Mouse (Mus musculus) gastrocnemius, postnatal 10 days (tissue): ENCODE measurements at regions not wholly inside any gene's neighbourhood (a gene's known extent, or its start where the extent isn't known, plus 50 kb on each side); places are given as distances from the start of the nearest gene placed in this dataset.

Experiments used
- DNase-seq: peaks from one replicate; pipeline ENCODE4 v3.0.0; 2021; ENCODE audit warnings: mixed read lengths

DNA sequence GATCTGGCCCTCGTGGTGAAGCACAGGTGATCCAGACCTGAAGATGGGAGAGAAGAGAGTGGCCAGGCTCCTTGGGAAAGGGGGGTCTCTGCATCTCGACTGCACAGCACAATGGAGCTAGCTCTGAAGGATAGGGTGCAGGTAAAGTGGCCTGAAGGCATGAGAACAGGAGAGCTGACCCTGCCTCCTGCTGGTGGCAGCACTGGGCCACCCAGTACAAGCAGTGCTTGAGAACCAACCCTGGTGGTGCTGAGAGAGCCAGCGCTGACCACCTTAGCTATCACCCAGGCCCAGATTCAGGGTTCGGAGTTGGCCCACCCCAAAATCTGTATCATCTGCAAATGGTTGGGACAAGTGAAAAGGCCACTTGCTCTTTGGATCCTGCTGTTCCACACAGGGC is 66.2 kb downstream of the A730009L09Rik start:
- DNase-seq = no peak

GRCm38 (mm10) chr16:84583323-84583722 is 68.4 kb downstream of the A730009L09Rik start:
- DNase-seq = no peak

- no peak for DNase-seq
Measured at GRCm38 (mm10) chr16:84583773-84584229, 68.9 kb downstream of the A730009L09Rik start.

- DNase-seq = no peak
Measured at GRCm38 (mm10) chr16:84584724-84585399, 69.9 kb downstream of the A730009L09Rik start.

GRCm38 (mm10) chr16:84592978-84593377 is 78.1 kb downstream of the A730009L09Rik start:
- DNase-seq = no peak

- no peak for DNase-seq
Measured at GRCm38 (mm10) chr16:84602969-84603368, 88.0 kb downstream of the A730009L09Rik start.

GRCm38 (mm10) chr16:84603465-84604205 is 88.7 kb downstream of the A730009L09Rik start:
- no peak for DNase-seq

DNA sequence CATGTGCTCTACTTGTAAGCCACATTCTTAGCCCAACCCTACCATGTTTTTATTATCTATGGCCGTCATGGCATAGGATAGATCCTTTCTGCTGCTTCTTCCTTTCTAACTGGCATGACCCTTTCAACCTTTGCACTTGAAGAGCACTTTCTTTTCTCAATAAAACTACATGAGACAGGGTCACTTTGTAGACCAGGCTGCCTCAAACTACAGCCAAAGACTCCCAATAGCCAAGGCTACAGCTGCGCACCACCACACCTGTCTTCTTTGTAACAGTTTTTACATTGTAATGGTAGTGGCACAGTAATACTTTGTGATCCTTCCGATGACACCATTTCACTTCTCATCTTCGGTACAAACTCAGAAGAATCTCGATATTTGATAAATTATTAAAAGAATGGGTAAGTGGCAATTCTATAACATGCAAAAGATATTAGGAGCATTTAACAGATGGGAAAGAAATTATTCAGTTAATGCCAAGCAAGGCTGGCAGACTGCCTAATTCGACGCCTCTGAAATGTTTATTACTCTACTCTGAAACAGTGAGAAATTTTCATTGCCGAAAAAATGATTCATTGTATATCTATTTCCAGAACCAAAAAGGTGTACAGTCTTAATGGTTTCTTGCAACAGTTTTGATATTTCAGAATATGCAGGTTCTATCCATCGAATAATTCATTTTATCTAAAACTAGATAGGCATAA is 89.5 kb downstream of the A730009L09Rik start:
- DNase-seq = no peak

- no peak for DNase-seq
Measured at GRCm38 (mm10) chr16:84606010-84606803, 91.3 kb downstream of the A730009L09Rik start.

- no peak for DNase-seq
Measured at GRCm38 (mm10) chr16:84606804-84607095, 91.8 kb downstream of the A730009L09Rik start.

- DNase-seq = no peak
Measured at GRCm38 (mm10) chr16:84607503-84607902, 92.6 kb downstream of the A730009L09Rik start.

- no peak for DNase-seq
Measured at GRCm38 (mm10) chr16:84615683-84616082, 100.8 kb downstream of the A730009L09Rik start.

GRCm38 (mm10) chr16:84616132-84616531 is 101.2 kb downstream of the A730009L09Rik start:
- no peak for DNase-seq

DNA sequence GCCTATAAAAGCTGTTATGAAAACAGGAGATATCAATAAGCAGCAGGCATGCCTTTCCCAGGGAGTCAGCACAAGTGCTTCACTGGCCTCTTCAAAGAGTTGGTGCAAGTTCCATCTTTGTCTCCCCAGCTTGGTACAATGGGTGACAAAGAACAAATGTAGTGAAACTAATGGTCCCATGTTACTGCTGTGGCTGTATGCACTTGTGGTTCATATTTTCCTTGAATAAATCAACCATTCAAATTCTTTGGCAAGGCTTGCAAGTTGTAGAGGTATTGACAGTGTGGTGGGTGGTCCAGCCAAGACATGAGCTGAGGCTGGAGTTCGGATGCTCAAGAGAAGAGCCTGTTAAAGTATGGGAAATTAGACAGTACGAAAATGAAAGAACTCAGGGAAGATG is 103.5 kb downstream of the A730009L09Rik start:
- DNase-seq = no peak

DNA sequence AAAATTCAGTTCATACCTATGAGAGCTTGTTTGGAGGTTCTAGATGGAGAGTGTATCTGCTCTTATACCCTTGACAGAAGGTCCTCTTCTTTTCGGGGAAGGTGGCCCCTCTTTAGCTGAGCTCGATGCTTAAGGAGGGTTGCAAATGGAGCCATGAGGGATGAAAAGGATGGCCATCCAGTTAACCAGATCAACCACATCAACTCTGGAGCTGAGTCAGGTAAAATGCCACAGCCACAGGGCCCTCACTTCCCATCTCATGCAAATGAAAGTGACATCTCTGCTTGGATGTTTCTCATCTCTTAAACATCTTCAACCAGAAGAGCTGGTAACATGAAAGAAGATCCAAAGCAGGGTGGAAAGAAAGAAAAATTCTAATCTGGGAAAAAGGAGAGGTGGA is 105.0 kb downstream of the A730009L09Rik start:
- DNase-seq = no peak

- no peak for DNase-seq
Measured at GRCm38 (mm10) chr16:84620861-84621260, 105.9 kb downstream of the A730009L09Rik start.

DNA sequence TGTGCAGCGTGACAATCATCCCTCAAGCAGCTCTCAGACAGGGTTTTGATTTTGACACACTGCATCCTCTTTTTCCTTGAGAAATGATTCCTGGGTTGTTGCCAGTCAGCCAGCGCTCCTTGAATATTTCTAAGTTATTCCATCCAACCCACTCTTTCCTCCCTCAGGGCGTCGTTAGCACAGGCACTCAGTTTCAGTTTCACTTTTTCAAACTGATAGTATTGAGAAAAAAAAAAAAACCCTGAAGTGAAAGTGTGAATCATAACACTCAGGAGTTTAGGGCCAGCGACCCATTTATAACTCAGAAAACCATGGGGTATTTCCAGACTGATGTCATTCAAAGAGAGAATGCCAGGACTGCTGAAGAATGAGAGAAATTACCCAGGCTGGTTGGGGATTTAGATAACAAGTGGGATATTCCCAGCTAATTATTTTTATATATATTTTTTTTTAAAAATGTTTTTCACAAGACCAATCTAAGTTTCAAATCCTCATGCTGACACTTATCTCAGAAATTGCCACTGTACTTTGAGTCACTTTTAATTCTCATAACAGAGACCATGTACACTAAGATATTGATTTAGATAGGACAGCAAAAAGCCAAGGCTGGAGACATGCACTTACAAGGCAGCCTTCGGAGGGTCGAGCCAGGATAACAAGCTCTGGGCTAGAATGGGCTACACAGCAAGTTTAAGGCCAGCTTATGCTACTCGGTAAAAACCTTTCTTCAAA is 106.5 kb downstream of the A730009L09Rik start:
- DNase-seq = peak; percentile 10

GRCm38 (mm10) chr16:84623346-84624085 is 108.6 kb downstream of the A730009L09Rik start:
- no peak for DNase-seq

- DNase-seq = no peak
Measured at GRCm38 (mm10) chr16:84624443-84625109, 109.7 kb downstream of the A730009L09Rik start.

DNA sequence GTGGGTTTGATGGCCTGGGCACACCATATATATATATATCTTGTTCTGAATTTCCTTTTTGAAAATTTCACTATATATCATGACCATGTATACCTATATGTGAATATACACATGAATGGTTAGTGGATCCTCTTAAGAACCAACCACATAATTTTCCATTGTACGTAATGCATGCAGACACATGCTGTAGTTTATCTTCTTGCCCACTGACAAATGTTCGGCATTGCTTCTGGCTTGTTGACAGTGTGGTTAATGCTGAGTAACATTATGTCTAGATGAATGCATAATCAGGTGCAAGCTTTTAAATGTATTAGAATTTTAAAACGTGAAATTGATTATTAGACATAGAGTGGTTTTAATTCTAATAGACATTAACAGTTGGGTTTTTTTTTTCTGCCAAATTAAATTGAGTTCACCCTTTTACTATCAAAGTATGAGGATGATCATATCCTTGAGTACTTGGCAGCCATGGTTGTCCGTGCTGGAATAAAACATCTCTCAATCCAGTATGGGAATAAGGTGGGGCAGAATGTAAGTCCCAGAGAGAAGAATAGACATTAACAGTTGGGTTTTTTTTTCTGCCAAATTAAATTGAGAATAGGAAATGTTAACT is 110.3 kb downstream of the A730009L09Rik start:
- no peak for DNase-seq
